Mouse (Mus musculus): ENCODE data around the gene Gck. TPM values are rescaled to one million over a fixed set of nuclear protein-coding genes. Genes with fewer than 3 reads are reported as not detected.

Gene Gck
- polyA plus RNA-seq, 1 experiment, result not detected

- TF ChIP-seq POLR2A (IDR thresholded peaks at IDR 0.05; ENCODE audit: insufficient read depth, low read depth, low read length) (no peak), CTCF (IDR thresholded peaks at IDR 0.05; ENCODE audit: insufficient read depth, low read depth, low read length) (0 out of 2 replicates have a peak, but pooled peaks have one; percentile 39)
- Histone ChIP-seq H3K4me1 (ENCODE audit: control insufficient read depth, insufficient read depth, low read length) (peaks cover 10% of the 10 kb centered on the region), H3K4me3 (ENCODE audit: insufficient read depth, low read depth, low read length) (no peak overlapping the region), H3K27ac (ENCODE audit: insufficient read depth, low read depth, low read length) (no peak overlapping the region)
- 46% methylated on average over 5 of the region's 5 CpGs for WGBS
Observed at GRCm38 (mm10) chr11:5879905-5880304, 70.0 kb downstream of the Gck start.

- TF ChIP-seq POLR2A (IDR thresholded peaks at IDR 0.05; ENCODE audit: insufficient read depth, low read depth, low read length) (no peak), CTCF (IDR thresholded peaks at IDR 0.05; ENCODE audit: insufficient read depth, low read depth, low read length) (no peak)
- WGBS, result 15% methylated on average over 8 of the region's 8 CpGs
- Histone ChIP-seq H3K27ac (ENCODE audit: insufficient read depth, low read depth, low read length) (peak overlapping the region; percentile 40), H3K4me3 (ENCODE audit: insufficient read depth, low read depth, low read length) (peak overlapping the region; percentile 32), H3K4me1 (ENCODE audit: control insufficient read depth, insufficient read depth, low read length) (peaks cover 10% of the 10 kb centered on the region)
Observed at GRCm38 (mm10) chr11:5878661-5879060, 71.2 kb downstream of the Gck start.

- Histone ChIP-seq H3K27ac (ENCODE audit: insufficient read depth, low read depth, low read length) (peak within 1 kb of the TSS; percentile 40), H3K4me3 (ENCODE audit: insufficient read depth, low read depth, low read length) (peak within 1 kb of the TSS; percentile 74), H3K4me1 (ENCODE audit: control insufficient read depth, insufficient read depth, low read length) (peaks cover 10% of the 10 kb centered on the region)
- TF ChIP-seq CTCF (IDR thresholded peaks at IDR 0.05; ENCODE audit: insufficient read depth, low read depth, low read length) (no peak), POLR2A (IDR thresholded peaks at IDR 0.05; ENCODE audit: insufficient read depth, low read depth, low read length) (peak; percentile 74)
- WGBS, result under 1% methylated on average over 52 of the region's 52 CpGs
Observed at GRCm38 (mm10) chr11:5877921-5878526, 71.9 kb downstream of the Gck start, which contains the start of gene Pold2. Gene Pold2 (minus strand): TSS chr11:5878292.

GRCm38 (mm10) chr11:5877421-5877820 is 72.5 kb downstream of the Gck start:
- no peak for TF ChIP-seq POLR2A (IDR thresholded peaks at IDR 0.05; ENCODE audit: insufficient read depth, low read depth, low read length)
- TF ChIP-seq CTCF (IDR thresholded peaks at IDR 0.05; ENCODE audit: insufficient read depth, low read depth, low read length), result no peak
- Histone ChIP-seq H3K4me1 (ENCODE audit: control insufficient read depth, insufficient read depth, low read length) (peaks cover 10% of the 10 kb centered on the region), H3K27ac (ENCODE audit: insufficient read depth, low read depth, low read length) (no peak overlapping the region), H3K4me3 (ENCODE audit: insufficient read depth, low read depth, low read length) (peak overlapping the region; percentile 74; the same call in 1 of the 2 replicates)
- 1% methylated on average over 5 of the region's 5 CpGs for WGBS

GRCm38 (mm10) chr11:5873192-5873591 is 76.7 kb downstream of the Gck start:
- Histone ChIP-seq H3K27ac (ENCODE audit: insufficient read depth, low read depth, low read length) (no peak overlapping the region), H3K4me1 (ENCODE audit: control insufficient read depth, insufficient read depth, low read length) (peaks cover 10% of the 10 kb centered on the region), H3K4me3 (ENCODE audit: insufficient read depth, low read depth, low read length) (no peak overlapping the region)
- TF ChIP-seq CTCF (IDR thresholded peaks at IDR 0.05; ENCODE audit: insufficient read depth, low read depth, low read length) (no peak), POLR2A (IDR thresholded peaks at IDR 0.05; ENCODE audit: insufficient read depth, low read depth, low read length) (no peak)
- 96% methylated on average over 9 of the region's 9 CpGs for WGBS

GRCm38 (mm10) chr11:5872707-5873106 is 77.2 kb downstream of the Gck start:
- Histone ChIP-seq H3K27ac (ENCODE audit: insufficient read depth, low read depth, low read length) (no peak overlapping the region), H3K4me3 (ENCODE audit: insufficient read depth, low read depth, low read length) (no peak overlapping the region), H3K4me1 (ENCODE audit: control insufficient read depth, insufficient read depth, low read length) (peaks cover 11% of the 10 kb centered on the region)
- TF ChIP-seq POLR2A (IDR thresholded peaks at IDR 0.05; ENCODE audit: insufficient read depth, low read depth, low read length) (no peak), CTCF (IDR thresholded peaks at IDR 0.05; ENCODE audit: insufficient read depth, low read depth, low read length) (no peak)
- whole genome bisulfite sequencing, result 95% methylated on average over 11 of the region's 11 CpGs

GRCm38 (mm10) chr11:5870069-5870468 is 79.8 kb downstream of the Gck start:
- TF ChIP-seq CTCF (IDR thresholded peaks at IDR 0.05; ENCODE audit: insufficient read depth, low read depth, low read length), result no peak
- no peak for TF ChIP-seq POLR2A (IDR thresholded peaks at IDR 0.05; ENCODE audit: insufficient read depth, low read depth, low read length)
- Histone ChIP-seq H3K4me3 (ENCODE audit: insufficient read depth, low read depth, low read length) (no peak overlapping the region), H3K4me1 (ENCODE audit: control insufficient read depth, insufficient read depth, low read length) (peaks cover 14% of the 10 kb centered on the region), H3K27ac (ENCODE audit: insufficient read depth, low read depth, low read length) (no peak overlapping the region)
- WGBS, result 78% methylated on average over 16 of the region's 16 CpGs

- H3K27ac ChIP-seq (ENCODE audit: insufficient read depth, low read depth, low read length), result no peak overlapping the region
Observed at GRCm38 (mm10) chr11:5869331-5869730, 80.5 kb downstream of the Gck start.

GRCm38 (mm10) chr11:5868324-5868723 is 81.6 kb downstream of the Gck start:
- WGBS, result 93% methylated on average over 12 of the region's 12 CpGs
- Histone ChIP-seq H3K27ac (ENCODE audit: insufficient read depth, low read depth, low read length) (no peak overlapping the region), H3K4me1 (ENCODE audit: control insufficient read depth, insufficient read depth, low read length) (peaks cover 14% of the 10 kb centered on the region), H3K4me3 (ENCODE audit: insufficient read depth, low read depth, low read length) (no peak overlapping the region)
- TF ChIP-seq POLR2A (IDR thresholded peaks at IDR 0.05; ENCODE audit: insufficient read depth, low read depth, low read length) (no peak), CTCF (IDR thresholded peaks at IDR 0.05; ENCODE audit: insufficient read depth, low read depth, low read length) (no peak)

More at GRCm38 (mm10) chr11:5869331-5869730, 80.5 kb downstream of the Gck start:
- WGBS, result 97% methylated on average over 16 of the region's 16 CpGs
- TF ChIP-seq CTCF (IDR thresholded peaks at IDR 0.05; ENCODE audit: insufficient read depth, low read depth, low read length) (no peak), POLR2A (IDR thresholded peaks at IDR 0.05; ENCODE audit: insufficient read depth, low read depth, low read length) (no peak)
- H3K4me1 ChIP-seq (ENCODE audit: control insufficient read depth, insufficient read depth, low read length), result peaks cover 14% of the 10 kb centered on the region
- H3K4me3 ChIP-seq (ENCODE audit: insufficient read depth, low read depth, low read length), result no peak overlapping the region
